Mouse (Mus musculus) lung, postnatal 0 days (tissue): ENCODE results near the gene Pvr. TPM values are rescaled to one million over a fixed set of nuclear protein-coding genes. Genes with fewer than 3 reads are reported as not detected.

ENCODE experiments used
- ATAC-seq: fragments of 200-750 bp; cut with Nextera tagmentation; 2 replicates; pipeline ENCODE4 v1.8.0; 2017; ENCODE audit warnings: moderate library complexity
- DNase-seq: peaks from one replicate; pipeline ENCODE4 v3.0.0-alpha.2; 2016; ENCODE audit warnings: low spot score
- H3K27ac ChIP-seq: fragments of 300-500 bp; sonication (generic); 2 replicates; pipeline ENCODE4 v1.5.1; 2014; ENCODE audit warnings: antibody characterized with exemption, mild to moderate bottlenecking, low read length, mixed read lengths
- H3K27me3 ChIP-seq: fragments of 300-500 bp; sonication (generic); replicated peaks from 2 replicates; pipeline ENCODE4 v1.6.1; 2014; ENCODE audit warnings: low read length, mixed read lengths; ENCODE audit not compliant: insufficient read depth
- H3K36me3 ChIP-seq: fragments of 300-500 bp; sonication (generic); 2 replicates; pipeline ENCODE4 v1.6.1; 2014; ENCODE audit warnings: low read length, mixed read lengths; ENCODE audit not compliant: insufficient read depth
- H3K4me1 ChIP-seq: fragments of 300-500 bp; sonication (generic); 2 replicates; pipeline ENCODE4 v1.6.1; 2014; ENCODE audit warnings: antibody characterized with exemption, low read depth, low read length, mixed read lengths; ENCODE audit not compliant: insufficient read depth
- H3K4me2 ChIP-seq: fragments of 300-500 bp; sonication (generic); replicated peaks from 2 replicates; pipeline ENCODE4 v1.6.1; 2014; ENCODE audit warnings: low read depth, mild to moderate bottlenecking, low read length, moderate library complexity, mixed read lengths
- H3K4me3 ChIP-seq: fragments of 300-500 bp; sonication (generic); 2 replicates; pipeline ENCODE4 v1.5.1; 2014; ENCODE audit warnings: low read depth, low read length
- H3K9ac ChIP-seq: fragments of 300-500 bp; sonication (generic); replicated peaks from 2 replicates; pipeline ENCODE4 v1.6.1; 2014; ENCODE audit warnings: low read depth, mild to moderate bottlenecking
- H3K9me3 ChIP-seq: fragments of 300-500 bp; sonication (generic); 2 replicates; pipeline ENCODE4 v1.6.1; 2016; ENCODE audit warnings: low read length, mixed read lengths
- CTCF ChIP-seq: IDR thresholded peaks from 2 replicates; pipeline ENCODE4 v1.5.1; 2016; ENCODE audit warnings: antibody characterized with exemption, mild to moderate bottlenecking
- EP300 ChIP-seq: IDR thresholded peaks from 2 replicates; pipeline ENCODE4 v1.6.1; 2016; ENCODE audit warnings: antibody characterized with exemption, mild to moderate bottlenecking, control low read depth
- WGBS: fragments of 180-500 bp; shearing (Covaris S2); extraction: QIAGEN DNeasy Blood & Tissue Kit; methylation state at CpG from one replicate; pipeline ENCODE4 v1.1.7; 2014; 5-methylcytosine and 5-hydroxymethylcytosine counted together
- polyA plus RNA-seq: library from polyadenylated mRNA; unstranded; fragments of >200 nt; fragmentation: Nextera tagmentation; extraction: Ambion mirVana; gene quantifications from 2 replicates; pipeline ENCODE4 v1.2.1, GENCODE M21; 2015

Pvr gene
- polyA plus RNA-seq, 1 experiment from 2014 or later: 24.3 TPM

DNA sequence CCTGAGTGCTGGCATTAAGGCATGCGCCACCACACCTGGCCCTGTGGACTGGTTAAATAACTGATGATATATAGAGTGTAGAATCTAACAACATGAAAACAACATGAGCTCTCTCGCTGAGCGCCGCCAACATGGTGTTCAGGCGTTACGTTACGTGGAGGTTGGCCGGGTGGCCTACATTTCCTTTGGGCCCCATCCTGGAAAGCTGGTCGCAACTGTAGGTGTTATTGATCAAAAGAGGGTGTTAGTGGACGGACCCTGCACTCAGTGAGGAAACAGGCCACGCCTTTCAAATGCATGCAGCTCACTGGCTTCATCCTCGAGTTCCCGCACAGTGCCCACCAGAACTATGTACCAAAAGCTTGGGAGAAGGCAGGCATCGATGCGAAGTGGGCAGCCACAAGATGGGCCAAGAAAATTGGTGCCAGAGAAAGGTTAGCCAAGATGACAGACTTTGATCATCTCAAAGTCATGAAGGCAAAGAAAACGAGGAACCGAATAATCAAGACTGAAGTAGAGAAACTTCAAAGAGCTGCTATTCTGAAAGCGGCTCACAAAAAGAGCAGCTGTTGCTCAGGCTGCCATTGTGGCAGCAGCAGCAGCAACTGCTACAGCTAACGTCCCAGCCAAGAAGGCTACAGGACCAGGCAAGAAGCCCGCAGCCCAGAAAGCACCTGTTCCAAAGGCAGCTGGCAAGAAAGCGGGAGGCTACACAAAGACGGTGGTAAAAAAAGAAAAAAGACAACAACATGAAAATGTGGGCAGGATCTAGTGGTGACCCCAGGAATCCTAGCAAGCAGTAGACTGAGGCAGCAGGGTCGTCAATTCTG, 9.1 kb downstream of the Pvr start:
- H3K36me3 ChIP-seq: peaks cover 41% of the 10 kb centered on the region
- no peak for DNase-seq
- no peaks in the 10 kb centered on the region for H3K4me1 ChIP-seq
- TF ChIP-seq EP300: no peak
- TF ChIP-seq CTCF: no peak
- H3K4me3 ChIP-seq: no peak overlapping the region
- no peak overlapping the region for H3K4me2 ChIP-seq
- H3K9me3 ChIP-seq: no peaks in the 10 kb centered on the region
- WGBS: 84% methylated on average over 23 of the region's 23 CpGs
- no peak overlapping the region for H3K9ac ChIP-seq
- ATAC-seq: no peak
- no peak overlapping the region for H3K27ac ChIP-seq
- H3K27me3 ChIP-seq: no peaks in the 10 kb centered on the region

DNA sequence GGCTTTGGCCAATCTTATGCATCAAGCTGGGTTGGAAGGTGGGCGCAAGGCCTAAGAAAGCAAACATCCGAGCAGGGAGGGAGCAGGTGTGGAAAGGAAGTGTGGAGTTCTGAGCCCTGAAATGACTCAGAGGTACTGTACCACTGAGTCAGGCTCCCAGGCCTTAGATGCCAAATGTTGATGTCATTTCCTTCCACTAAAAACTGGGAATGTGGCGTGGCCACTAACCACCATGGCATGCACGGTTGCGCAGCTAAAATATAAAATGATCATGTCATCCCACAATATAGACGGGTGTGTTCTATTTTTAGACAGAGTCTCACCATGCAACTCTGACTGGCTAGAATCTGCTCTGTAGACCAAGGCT, 9.7 kb downstream of the Pvr start:
- H3K27me3 ChIP-seq: no peaks in the 10 kb centered on the region
- WGBS: 83% methylated on average over 6 of the region's 6 CpGs
- no peak overlapping the region for H3K4me2 ChIP-seq
- no peaks in the 10 kb centered on the region for H3K9me3 ChIP-seq
- TF ChIP-seq CTCF: no peak
- no peak for TF ChIP-seq EP300
- ATAC-seq: peak; percentile 15; the same call in 1 of the 2 replicates
- H3K36me3 ChIP-seq: peaks cover 40% of the 10 kb centered on the region
- H3K27ac ChIP-seq: no peak overlapping the region
- H3K9ac ChIP-seq: no peak overlapping the region
- no peak overlapping the region for H3K4me3 ChIP-seq
- no peak for DNase-seq
- H3K4me1 ChIP-seq: no peaks in the 10 kb centered on the region

DNA sequence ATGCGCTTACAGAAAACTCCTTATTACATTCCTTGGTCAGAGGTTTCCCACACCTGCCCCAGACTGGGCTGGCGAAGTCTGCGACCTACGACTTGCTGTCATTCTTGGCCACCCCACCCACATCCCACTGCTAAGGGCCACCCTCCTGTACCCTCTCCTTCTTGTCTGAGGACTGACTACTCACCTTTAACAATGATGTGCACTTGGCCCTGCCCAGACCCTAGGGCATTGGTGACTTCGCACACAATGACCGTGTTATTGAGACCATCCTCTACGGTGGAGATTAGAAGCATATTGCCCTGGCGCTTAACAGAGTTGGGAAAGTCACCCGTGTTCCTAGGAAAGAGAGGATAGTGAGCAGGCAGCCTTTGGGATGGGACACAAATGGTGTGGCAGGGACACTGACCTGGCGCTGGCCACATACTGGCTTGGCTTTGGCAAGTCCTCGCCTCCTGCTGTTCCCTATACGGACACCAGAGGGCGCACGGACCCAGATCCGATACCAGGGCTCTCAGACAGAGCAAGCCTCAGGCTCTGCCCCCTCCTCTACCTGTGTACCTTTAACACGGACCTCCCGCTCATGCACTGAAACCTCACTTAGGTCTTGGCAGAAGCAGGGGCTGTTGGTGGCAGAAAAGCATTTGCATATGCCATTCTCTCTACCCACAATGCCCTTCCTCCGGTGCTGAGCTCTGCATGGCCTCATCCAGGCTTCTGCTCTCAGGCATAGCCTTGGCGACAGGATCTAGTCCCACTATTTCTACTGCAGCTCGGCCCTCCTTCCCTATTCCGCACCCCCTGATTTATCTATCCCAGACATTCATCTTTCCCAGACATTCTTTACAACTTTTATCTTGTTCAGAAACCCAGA, 10.3 kb downstream of the Pvr start:
- ATAC-seq (peak; percentile 75), DNase-seq (peak; percentile 70)
- no peak overlapping the region for H3K9ac ChIP-seq
- no peak overlapping the region for H3K4me2 ChIP-seq
- H3K27me3 ChIP-seq: no peaks in the 10 kb centered on the region
- H3K27ac ChIP-seq: no peak overlapping the region
- no peak overlapping the region for H3K4me3 ChIP-seq
- H3K9me3 ChIP-seq: no peaks in the 10 kb centered on the region
- no peaks in the 10 kb centered on the region for H3K4me1 ChIP-seq
- TF ChIP-seq CTCF (peak; percentile 94), EP300 (no peak)
- WGBS: 51% methylated on average over 21 of the region's 21 CpGs
- H3K36me3 ChIP-seq: peaks cover 40% of the 10 kb centered on the region

GRCm38 (mm10) chr7:19889881-19890280, 31.1 kb downstream of the Pvr start:
- Histone ChIP-seq H3K9ac (no peak overlapping the region), H3K4me1 (no peaks in the 10 kb centered on the region), H3K27ac (no peak overlapping the region), H3K36me3 (no peaks in the 10 kb centered on the region), H3K4me2 (no peak overlapping the region), H3K4me3 (no peak overlapping the region), H3K9me3 (no peaks in the 10 kb centered on the region), H3K27me3 (no peaks in the 10 kb centered on the region)
- DNase-seq (peak; percentile 47), ATAC-seq (no peak)
- 35% methylated on average over 8 of the region's 8 CpGs for WGBS
- no peak for TF ChIP-seq EP300
- TF ChIP-seq CTCF: peak; percentile 75

DNA sequence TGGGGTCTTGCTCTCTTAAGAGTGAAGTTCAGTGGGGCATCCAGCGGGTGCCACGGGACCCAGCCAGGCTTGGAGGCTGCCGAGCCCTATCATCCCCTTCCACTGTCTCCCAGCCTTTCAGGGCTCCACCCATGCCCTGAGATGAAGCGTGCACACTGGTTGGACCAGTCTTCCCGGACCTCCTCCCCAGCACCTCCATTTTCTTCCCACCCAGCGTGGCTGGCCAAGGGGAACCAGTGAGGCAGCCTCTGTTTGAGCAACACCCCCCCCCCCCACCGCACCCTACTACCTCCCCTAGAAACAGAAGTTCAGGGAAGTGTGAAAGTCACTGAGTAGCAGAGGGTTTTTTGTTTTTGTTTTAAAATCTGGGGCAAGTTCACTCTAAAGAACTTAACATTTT, 33.1 kb downstream of the Pvr start, which contains the start of gene Ceacam19:
Gene Ceacam19, minus strand, starts transcription at position 117 of the 400 bp plus-strand sequence.
- Histone ChIP-seq H3K9ac (no peak within 1 kb of the TSS), H3K4me2 (no peak within 1 kb of the TSS), H3K27me3 (no peaks in the 10 kb centered on the region), H3K4me3 (no peak within 1 kb of the TSS), H3K36me3 (no peaks in the 10 kb centered on the region), H3K4me1 (no peaks in the 10 kb centered on the region), H3K9me3 (no peaks in the 10 kb centered on the region), H3K27ac (no peak within 1 kb of the TSS)
- no peak for DNase-seq
- WGBS: 43% methylated on average over 7 of the region's 7 CpGs
- TF ChIP-seq EP300: no peak
- TF ChIP-seq CTCF: no peak
- no peak for ATAC-seq

DNA sequence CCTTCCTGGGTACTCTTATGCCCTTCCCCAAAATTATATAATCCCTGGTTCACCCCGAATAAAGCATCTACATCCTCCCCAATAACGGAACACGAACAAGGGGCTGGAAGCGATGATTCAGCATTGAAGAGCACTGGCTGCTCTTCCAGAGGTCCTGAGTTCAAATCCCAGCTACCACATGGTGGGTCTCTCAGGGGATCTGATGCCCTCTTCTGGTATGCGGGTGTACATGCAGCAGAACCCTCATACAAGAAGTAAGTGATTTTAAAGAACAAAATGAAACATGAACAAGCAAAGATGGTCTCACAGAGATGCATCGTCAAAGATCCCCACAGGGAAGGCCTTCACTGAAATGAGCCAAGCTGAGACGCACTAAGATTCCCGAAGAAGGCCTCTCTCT, 40.2 kb downstream of the Pvr start:
- no peak for DNase-seq
- Histone ChIP-seq H3K9me3 (no peaks in the 10 kb centered on the region), H3K36me3 (no peaks in the 10 kb centered on the region), H3K4me3 (no peak overlapping the region), H3K4me1 (no peaks in the 10 kb centered on the region), H3K27me3 (no peaks in the 10 kb centered on the region), H3K4me2 (no peak overlapping the region), H3K27ac (no peak overlapping the region), H3K9ac (no peak overlapping the region)
- TF ChIP-seq CTCF: peak; percentile 10; the same call in 1 of the 2 replicates
- TF ChIP-seq EP300: no peak
- no peak for ATAC-seq
- 80% methylated on average over 8 of the region's 8 CpGs for WGBS
